Mouse (Mus musculus): Measurements from ENCODE around the gene Susd6. TPM values are rescaled to one million over a fixed set of nuclear protein-coding genes. Genes with fewer than 3 reads are reported as not detected.
A peak's percentile ranks its signal among the peaks of the same experiment; 100 is the strongest.

The Susd6 gene
- polyA plus RNA-seq, 1 experiment = not detected

DNA sequence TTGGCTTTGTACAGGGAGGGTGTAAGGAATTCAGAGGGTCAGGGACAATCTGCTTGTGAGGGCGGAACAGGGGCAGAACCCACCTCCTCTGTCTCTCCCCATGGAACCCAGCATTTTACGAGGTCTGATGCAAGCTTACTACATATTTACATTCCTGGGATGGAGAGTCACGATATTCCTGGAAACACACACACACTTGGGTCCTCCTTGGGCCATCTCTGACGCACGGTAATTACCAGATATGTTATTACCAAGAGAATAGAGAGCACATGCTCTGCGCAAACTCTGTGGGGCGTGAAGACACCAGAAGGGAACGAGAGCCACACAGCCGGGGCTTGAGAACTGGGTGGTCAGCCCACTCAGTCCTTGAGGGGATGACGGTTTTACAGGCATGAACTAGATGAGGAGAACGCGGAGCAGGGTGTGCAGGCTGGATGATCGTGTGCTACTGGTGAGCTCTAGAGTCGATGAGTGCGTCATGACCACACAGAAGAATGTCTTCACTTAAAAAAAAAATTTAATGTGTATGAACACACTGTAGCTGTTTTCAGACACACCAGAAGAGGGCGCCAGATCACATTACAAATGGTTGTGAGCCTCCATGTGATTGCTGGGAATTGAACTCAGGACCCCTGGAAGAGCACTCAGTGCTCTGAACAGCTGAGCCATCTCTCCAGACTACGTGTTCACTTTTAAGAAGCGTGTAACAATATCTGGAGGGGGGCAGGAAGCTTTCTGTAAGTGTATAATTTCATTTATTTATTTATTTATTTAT is 103.6 kb downstream of the Susd6 start:
- WGBS = 82% methylated on average over 18 of the region's 18 CpGs
- TF ChIP-seq POLR2A (IDR thresholded peaks at IDR 0.05; ENCODE audit: insufficient read depth, low read depth, low read length) = no peak

DNA sequence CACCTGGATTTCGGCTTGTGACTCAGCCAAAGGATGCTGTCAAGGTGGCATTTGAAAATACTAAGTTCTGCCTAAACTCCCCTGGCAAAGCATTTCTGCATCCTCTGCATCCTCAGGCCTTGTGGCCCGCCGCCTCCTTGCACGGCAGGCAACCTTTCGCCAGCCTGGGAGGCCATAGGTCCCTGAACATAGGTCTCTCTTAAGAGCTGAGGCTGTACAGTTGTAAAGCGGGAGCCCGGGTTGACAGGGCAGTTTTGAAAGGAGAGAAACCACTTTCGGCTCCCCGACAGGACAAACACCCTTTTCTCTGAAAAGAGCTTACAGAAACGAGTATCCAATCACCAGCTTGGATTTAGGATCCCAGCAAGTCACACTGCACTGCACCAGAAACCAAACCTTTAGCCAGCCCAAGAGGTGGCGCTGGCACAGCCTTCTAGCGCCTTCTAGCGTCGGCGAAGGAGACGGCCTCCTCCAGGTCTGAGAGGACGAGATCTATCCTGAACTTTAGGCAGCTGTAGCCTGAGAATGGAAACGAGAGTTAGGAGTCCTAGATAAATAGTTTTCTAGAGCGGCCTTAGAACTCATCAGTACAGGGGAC is 104.8 kb downstream of the Susd6 start:
- TF ChIP-seq POLR2A (IDR thresholded peaks at IDR 0.05; ENCODE audit: insufficient read depth, low read depth, low read length) = no peak
- TF ChIP-seq CTCF (IDR thresholded peaks at IDR 0.05; ENCODE audit: insufficient read depth, low read depth, low read length) = peak; percentile 99
- Histone ChIP-seq H3K4me3 (ENCODE audit: insufficient read depth, low read depth, low read length) (0 out of 2 replicates have a peak overlapping the region, but pooled peaks have one; percentile 10), H3K27ac (ENCODE audit: insufficient read depth, low read depth, low read length) (no peak overlapping the region), H3K4me1 (ENCODE audit: control insufficient read depth, insufficient read depth, low read length) (peaks cover 3% of the 10 kb centered on the region)
- 10% methylated on average over 19 of the region's 19 CpGs for WGBS

More for the DNA sequence above, 103.6 kb downstream of the Susd6 start:
- no peak overlapping the region for H3K27ac ChIP-seq (ENCODE audit: insufficient read depth, low read depth, low read length)
- H3K4me3 ChIP-seq (ENCODE audit: insufficient read depth, low read depth, low read length) = no peak overlapping the region
- H3K4me1 ChIP-seq (ENCODE audit: control insufficient read depth, insufficient read depth, low read length) = peaks cover 3% of the 10 kb centered on the region

DNA sequence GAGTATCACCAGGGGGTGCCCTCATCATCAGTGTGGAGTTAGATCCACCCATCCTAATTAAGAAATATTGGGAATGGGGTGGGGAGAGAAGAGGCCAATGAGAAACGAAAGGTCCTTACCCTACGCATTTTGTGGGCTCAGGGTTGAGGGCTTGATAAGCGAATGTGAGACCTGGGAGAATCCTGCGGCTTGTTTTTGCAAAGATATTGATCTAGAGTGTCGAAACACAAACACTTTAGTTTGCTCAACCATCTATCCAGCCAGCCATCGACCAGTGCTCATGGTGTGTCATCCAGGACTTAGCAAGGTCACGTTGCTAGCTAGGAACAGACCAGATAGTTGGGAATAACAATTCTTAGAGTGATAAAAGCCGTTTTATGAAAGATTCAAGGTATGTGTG is 119.3 kb downstream of the Susd6 start:
- no peaks in the 10 kb centered on the region for H3K4me1 ChIP-seq (ENCODE audit: control insufficient read depth, insufficient read depth, low read length)
- no peak overlapping the region for H3K4me3 ChIP-seq (ENCODE audit: insufficient read depth, low read depth, low read length)
- no peak overlapping the region for H3K27ac ChIP-seq (ENCODE audit: insufficient read depth, low read depth, low read length)
- 89% methylated on average over 8 of the region's 8 CpGs for WGBS
- TF ChIP-seq CTCF (IDR thresholded peaks at IDR 0.05; ENCODE audit: insufficient read depth, low read depth, low read length) (no peak), POLR2A (IDR thresholded peaks at IDR 0.05; ENCODE audit: insufficient read depth, low read depth, low read length) (no peak)

DNA sequence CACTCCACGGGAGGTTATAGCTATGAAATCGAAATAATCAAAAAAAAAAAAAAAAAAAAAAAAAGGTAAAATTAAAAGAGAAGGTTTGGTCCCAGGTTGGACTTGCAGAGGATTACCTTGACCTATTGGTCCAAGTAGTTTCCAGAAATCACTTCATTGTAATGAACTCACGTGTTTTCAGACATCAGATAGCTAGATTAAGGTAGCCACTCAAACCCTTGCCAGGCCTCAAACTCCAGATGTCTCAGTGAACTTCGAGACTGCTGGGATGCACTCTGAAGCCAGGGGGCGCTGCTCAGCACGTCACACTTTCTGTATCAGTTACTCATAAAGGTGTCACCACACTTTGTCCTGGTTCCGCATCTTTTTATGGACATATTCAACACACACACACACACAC is 127.5 kb downstream of the Susd6 start:
- 53% methylated on average over 7 of the region's 7 CpGs for WGBS
- Histone ChIP-seq H3K27ac (ENCODE audit: insufficient read depth, low read depth, low read length) (no peak overlapping the region), H3K4me1 (ENCODE audit: control insufficient read depth, insufficient read depth, low read length) (peaks cover 4% of the 10 kb centered on the region), H3K4me3 (ENCODE audit: insufficient read depth, low read depth, low read length) (no peak overlapping the region)
- no peak for TF ChIP-seq CTCF (IDR thresholded peaks at IDR 0.05; ENCODE audit: insufficient read depth, low read depth, low read length)
- no peak for TF ChIP-seq POLR2A (IDR thresholded peaks at IDR 0.05; ENCODE audit: insufficient read depth, low read depth, low read length)

DNA sequence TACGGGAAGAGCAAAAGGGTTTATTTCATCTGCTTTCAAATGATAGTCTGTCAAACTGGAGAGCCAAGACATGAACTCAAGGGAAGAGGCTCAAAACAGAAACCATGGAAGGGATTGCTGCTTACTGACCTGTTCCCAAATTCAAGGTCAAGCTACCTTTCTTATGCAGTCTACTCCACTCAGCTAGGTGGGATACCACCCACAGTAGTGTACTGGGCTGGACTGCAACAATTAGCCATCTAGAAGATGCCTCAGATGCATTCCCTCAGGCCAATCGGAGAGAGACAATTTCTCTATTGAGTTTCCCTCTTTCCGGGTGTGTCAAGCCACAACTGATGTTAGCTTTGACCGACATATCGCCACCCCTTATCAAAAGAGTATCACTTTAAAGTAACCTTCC is 131.0 kb downstream of the Susd6 start:
- TF ChIP-seq POLR2A (IDR thresholded peaks at IDR 0.05; ENCODE audit: insufficient read depth, low read depth, low read length) (no peak), CTCF (IDR thresholded peaks at IDR 0.05; ENCODE audit: insufficient read depth, low read depth, low read length) (no peak)
- WGBS = 98% methylated on average over 5 of the region's 5 CpGs
- H3K4me1 ChIP-seq (ENCODE audit: control insufficient read depth, insufficient read depth, low read length) = peaks cover 8% of the 10 kb centered on the region
- H3K4me3 ChIP-seq (ENCODE audit: insufficient read depth, low read depth, low read length) = no peak overlapping the region
- no peak overlapping the region for H3K27ac ChIP-seq (ENCODE audit: insufficient read depth, low read depth, low read length)

DNA sequence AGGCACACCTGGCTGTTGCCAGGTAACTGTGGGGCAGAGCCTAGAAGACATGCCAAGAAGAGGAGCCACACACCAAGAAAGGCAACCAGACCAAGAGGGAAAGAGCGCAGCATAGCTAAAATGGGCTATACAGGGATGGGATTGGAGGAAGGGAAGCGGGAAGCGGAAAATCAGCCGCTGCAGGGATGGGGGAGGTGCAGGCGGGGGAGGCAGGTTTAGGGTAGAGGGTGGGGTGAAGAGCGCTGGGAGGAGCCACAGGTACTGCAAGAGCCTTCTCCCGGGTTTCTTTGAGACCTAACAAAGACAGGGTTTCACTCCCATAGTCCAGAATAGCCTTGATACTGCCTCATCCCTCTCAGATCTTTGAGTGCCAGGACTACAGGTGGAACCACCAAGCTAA is 132.6 kb downstream of the Susd6 start:
- Histone ChIP-seq H3K4me1 (ENCODE audit: control insufficient read depth, insufficient read depth, low read length) (peaks cover 8% of the 10 kb centered on the region), H3K4me3 (ENCODE audit: insufficient read depth, low read depth, low read length) (no peak overlapping the region), H3K27ac (ENCODE audit: insufficient read depth, low read depth, low read length) (no peak overlapping the region)
- WGBS = 13% methylated on average over 7 of the region's 7 CpGs
- TF ChIP-seq CTCF (IDR thresholded peaks at IDR 0.05; ENCODE audit: insufficient read depth, low read depth, low read length) = no peak
- TF ChIP-seq POLR2A (IDR thresholded peaks at IDR 0.05; ENCODE audit: insufficient read depth, low read depth, low read length) = no peak

DNA sequence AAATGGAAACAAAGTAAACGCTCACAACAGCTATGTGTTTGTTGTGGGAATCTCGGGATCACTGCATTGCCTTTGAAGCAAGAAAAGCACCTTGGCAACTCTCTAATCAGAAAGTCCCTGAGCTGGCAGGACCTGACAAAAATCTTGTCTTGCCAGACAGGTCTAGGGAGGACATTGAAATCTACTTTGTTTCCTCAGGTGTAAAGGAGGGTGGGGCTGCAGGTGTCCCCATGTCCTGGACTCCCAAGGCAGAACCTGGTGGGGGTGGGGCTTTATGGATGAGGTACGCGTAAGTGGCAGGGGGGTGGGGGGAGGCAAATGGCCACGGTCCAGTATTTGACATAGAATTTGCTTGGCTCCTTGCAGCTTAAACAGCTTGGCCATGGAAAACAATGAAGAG is 133.3 kb downstream of the Susd6 start:
- H3K27ac ChIP-seq (ENCODE audit: insufficient read depth, low read depth, low read length) = no peak overlapping the region
- no peak overlapping the region for H3K4me3 ChIP-seq (ENCODE audit: insufficient read depth, low read depth, low read length)
- TF ChIP-seq POLR2A (IDR thresholded peaks at IDR 0.05; ENCODE audit: insufficient read depth, low read depth, low read length) = no peak
- no peak for TF ChIP-seq CTCF (IDR thresholded peaks at IDR 0.05; ENCODE audit: insufficient read depth, low read depth, low read length)
- peaks cover 8% of the 10 kb centered on the region for H3K4me1 ChIP-seq (ENCODE audit: control insufficient read depth, insufficient read depth, low read length)
- 67% methylated on average over 5 of the region's 5 CpGs for WGBS

DNA sequence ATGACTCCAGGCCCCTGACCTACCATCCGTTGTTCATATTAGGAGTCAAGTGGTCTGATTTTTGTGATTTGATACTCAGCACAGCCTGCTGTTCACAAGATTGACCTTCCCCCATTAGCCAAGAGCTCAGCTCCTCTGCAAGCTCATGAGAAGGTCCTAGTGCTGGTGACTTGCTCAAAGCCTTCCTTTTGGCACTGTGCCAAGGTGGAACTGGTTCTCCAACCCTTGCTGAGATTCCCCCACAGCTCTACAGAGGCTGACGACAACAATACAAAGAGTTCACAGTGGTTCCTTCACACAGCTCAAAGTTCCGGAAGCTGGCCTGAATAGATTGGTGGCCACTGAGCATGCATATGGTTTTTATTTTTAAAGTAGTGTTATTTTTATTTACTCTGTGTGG is 133.9 kb downstream of the Susd6 start:
- H3K4me3 ChIP-seq (ENCODE audit: insufficient read depth, low read depth, low read length) = no peak overlapping the region
- TF ChIP-seq CTCF (IDR thresholded peaks at IDR 0.05; ENCODE audit: insufficient read depth, low read depth, low read length) (no peak), POLR2A (IDR thresholded peaks at IDR 0.05; ENCODE audit: insufficient read depth, low read depth, low read length) (no peak)
- H3K27ac ChIP-seq (ENCODE audit: insufficient read depth, low read depth, low read length) = no peak overlapping the region
- H3K4me1 ChIP-seq (ENCODE audit: control insufficient read depth, insufficient read depth, low read length) = peaks cover 8% of the 10 kb centered on the region
- WGBS = 67% methylated on average over 3 of the region's 3 CpGs

DNA sequence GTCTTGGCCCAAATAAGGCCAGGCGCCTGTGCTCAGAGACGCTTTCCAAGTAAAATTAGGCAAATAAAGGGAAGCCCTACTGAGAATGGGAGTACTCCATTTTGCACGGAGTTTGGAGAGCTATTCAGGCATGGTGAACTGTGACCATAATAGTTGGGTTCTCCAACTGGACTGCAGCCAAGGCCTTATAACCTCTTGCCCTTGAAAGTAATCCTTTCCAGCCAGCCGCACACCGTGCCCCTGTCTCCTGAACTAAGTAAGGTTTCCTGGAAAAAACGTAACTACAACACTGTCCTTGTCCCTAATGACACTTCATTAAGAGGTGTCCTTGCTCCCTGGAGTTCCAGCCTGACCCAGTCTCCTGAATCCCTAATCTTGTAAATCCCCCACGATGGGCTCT is 135.6 kb downstream of the Susd6 start:
- H3K27ac ChIP-seq (ENCODE audit: insufficient read depth, low read depth, low read length) = no peak overlapping the region
- no peak overlapping the region for H3K4me3 ChIP-seq (ENCODE audit: insufficient read depth, low read depth, low read length)
- peaks cover 8% of the 10 kb centered on the region for H3K4me1 ChIP-seq (ENCODE audit: control insufficient read depth, insufficient read depth, low read length)
- TF ChIP-seq POLR2A (IDR thresholded peaks at IDR 0.05; ENCODE audit: insufficient read depth, low read depth, low read length) (no peak), CTCF (IDR thresholded peaks at IDR 0.05; ENCODE audit: insufficient read depth, low read depth, low read length) (no peak)
- WGBS = 42% methylated on average over 7 of the region's 7 CpGs

Data from olfactory bulb, adult 2 months (tissue).